Mouse (Mus musculus) spleen, postnatal 36 days (tissue): ENCODE measurements around the gene Nrxn1.

ENCODE experiments used
- DNase-seq, 2 experiments: peaks; one replicate each; pipeline ENCODE4 v3.0.0; 2022; ENCODE audit warnings: low spot score in 2 of 2, mixed read lengths in 1 of 2

Nrxn1 gene

GRCm38 (mm10) chr17:90809197-90810163 lies 283.4 kb downstream of the Nrxn1 start:
- DNase-seq: no peak

GRCm38 (mm10) chr17:90808256-90808655 lies 284.6 kb downstream of the Nrxn1 start:
- no peak for DNase-seq

GRCm38 (mm10) chr17:90807199-90807598 lies 285.7 kb downstream of the Nrxn1 start:
- DNase-seq: no peak

- no peak for DNase-seq
Measured at GRCm38 (mm10) chr17:90798689-90799088, 294.2 kb downstream of the Nrxn1 start.

- DNase-seq: no peak
Measured at GRCm38 (mm10) chr17:90797659-90798288, 295.1 kb downstream of the Nrxn1 start.

- DNase-seq: no peak
Measured at GRCm38 (mm10) chr17:90796974-90797373, 295.9 kb downstream of the Nrxn1 start.

GRCm38 (mm10) chr17:90788491-90789127 lies 304.3 kb downstream of the Nrxn1 start:
- no peak for DNase-seq

- no peak for DNase-seq
Measured at GRCm38 (mm10) chr17:90788040-90788439, 304.8 kb downstream of the Nrxn1 start.

GRCm38 (mm10) chr17:90787121-90787788 lies 305.6 kb downstream of the Nrxn1 start:
- no peak for DNase-seq

GRCm38 (mm10) chr17:90780481-90780880 lies 312.4 kb downstream of the Nrxn1 start:
- no peak for DNase-seq

- DNase-seq: no peak
Measured at GRCm38 (mm10) chr17:90775397-90775796, 317.5 kb downstream of the Nrxn1 start.

GRCm38 (mm10) chr17:90773233-90773632 lies 319.6 kb downstream of the Nrxn1 start:
- no peak for DNase-seq

- no peak for DNase-seq
Measured at GRCm38 (mm10) chr17:90768216-90768615, 324.7 kb downstream of the Nrxn1 start.

GRCm38 (mm10) chr17:90727124-90727523 lies 365.7 kb downstream of the Nrxn1 start:
- DNase-seq: no peak

GRCm38 (mm10) chr17:90704773-90705172 lies 388.1 kb downstream of the Nrxn1 start:
- DNase-seq: no peak

GRCm38 (mm10) chr17:90702626-90703025 lies 390.2 kb downstream of the Nrxn1 start:
- DNase-seq: no peak

- DNase-seq: no peak
Measured at GRCm38 (mm10) chr17:90696071-90696800, 396.6 kb downstream of the Nrxn1 start.

- DNase-seq: no peak
Measured at GRCm38 (mm10) chr17:90695086-90695584, 397.7 kb downstream of the Nrxn1 start.

- DNase-seq: no peak
Measured at GRCm38 (mm10) chr17:90684172-90684571, 408.7 kb downstream of the Nrxn1 start.

GRCm38 (mm10) chr17:90681019-90681418 lies 411.9 kb downstream of the Nrxn1 start:
- DNase-seq: no peak

- DNase-seq: no peak
Measured at GRCm38 (mm10) chr17:90676676-90677075, 416.2 kb downstream of the Nrxn1 start.
